Mouse (Mus musculus): ENCODE measurements around the gene Zfp454. TPM values are rescaled to one million over a fixed set of nuclear protein-coding genes. Genes with fewer than 3 reads are reported as not detected.

Gene Zfp454
- total RNA-seq, 1 experiment = 3.3 TPM

- in situ Hi-C loops (cut with MboI; ENCODE audit: low sequenced_read_pairs in 2 of 2, unreplicated experiment in 2 of 2) = no loop called here
- no peak for TF ChIP-seq ZC3H11A (IDR thresholded peaks at IDR 0.05; ENCODE audit: borderline replicate concordance, low read depth, low read length)
- no peak for TF ChIP-seq HCFC1 (IDR thresholded peaks at IDR 0.05; ENCODE audit: borderline replicate concordance, insufficient read depth, low read length)
- no peak for TF ChIP-seq MAFK (IDR thresholded peaks at IDR 0.05; ENCODE audit: insufficient read depth, low read depth, low read length)
- TF ChIP-seq ZNF384 (IDR thresholded peaks at IDR 0.05; ENCODE audit: low read depth, low read length) = no peak
- TF ChIP-seq CHD2 (IDR thresholded peaks at IDR 0.05; ENCODE audit: low read depth, low read length) = no peak
- H3K4me1 ChIP-seq (ENCODE audit: control insufficient read depth in 2 of 2, insufficient read depth in 2 of 2, low read length in 2 of 2, poor library complexity in 1 of 2) = no peaks in the 10 kb centered on the region
- no peak for DNase-seq (ENCODE audit: low read depth, low spot score)
- no peak overlapping the region for H3K4me3 ChIP-seq (ENCODE audit: insufficient read depth in 1 of 2, low read depth in 1 of 2, low read length in 2 of 2, poor library complexity in 1 of 2, severe bottlenecking in 1 of 2)
- no peaks in the 10 kb centered on the region for H3K9me3 ChIP-seq (ENCODE audit: control insufficient read depth, insufficient read depth, low read depth, low read length)
- H3K9ac ChIP-seq (ENCODE audit: insufficient read depth, low read depth, low read length, poor library complexity, severe bottlenecking) = no peak overlapping the region
- H3K27ac ChIP-seq (ENCODE audit: insufficient read depth, low read depth, low read length, poor library complexity, severe bottlenecking) = no peak overlapping the region
- peaks cover 5% of the 10 kb centered on the region for H3K36me3 ChIP-seq (ENCODE audit: control insufficient read depth, insufficient read depth, low read length, poor library complexity, severe bottlenecking)
Observed at GRCm38 (mm10) chr11:50908136-50908535, 20.7 kb upstream of the Zfp454 start.

GRCm38 (mm10) chr11:50897359-50897758 lies 9.9 kb upstream of the Zfp454 start:
- DNase-seq (ENCODE audit: low read depth, low spot score) = peak; percentile 34
- no peaks in the 10 kb centered on the region for H3K4me1 ChIP-seq (ENCODE audit: control insufficient read depth in 2 of 2, insufficient read depth in 2 of 2, low read length in 2 of 2, poor library complexity in 1 of 2)
- in situ Hi-C loops (cut with MboI; ENCODE audit: low sequenced_read_pairs in 2 of 2, unreplicated experiment in 2 of 2) = no loop called here
- peaks cover 4% of the 10 kb centered on the region for H3K36me3 ChIP-seq (ENCODE audit: control insufficient read depth, insufficient read depth, low read length, poor library complexity, severe bottlenecking)
- TF ChIP-seq CHD2 (IDR thresholded peaks at IDR 0.05; ENCODE audit: low read depth, low read length) = no peak
- peak; percentile 52 for TF ChIP-seq MAFK (IDR thresholded peaks at IDR 0.05; ENCODE audit: insufficient read depth, low read depth, low read length)
- peaks cover 16% of the 10 kb centered on the region for H3K9me3 ChIP-seq (ENCODE audit: control insufficient read depth, insufficient read depth, low read depth, low read length)
- H3K9ac ChIP-seq (ENCODE audit: insufficient read depth, low read depth, low read length, poor library complexity, severe bottlenecking) = no peak overlapping the region
- no peak overlapping the region for H3K4me3 ChIP-seq (ENCODE audit: insufficient read depth in 1 of 2, low read depth in 1 of 2, low read length in 2 of 2, poor library complexity in 1 of 2, severe bottlenecking in 1 of 2)
- peak overlapping the region; percentile 24; the same call in 1 of the 2 replicates for H3K27ac ChIP-seq (ENCODE audit: insufficient read depth, low read depth, low read length, poor library complexity, severe bottlenecking)

- Histone ChIP-seq H3K9me3 (ENCODE audit: control insufficient read depth, insufficient read depth, low read depth, low read length) (no peaks in the 10 kb centered on the region), H3K27ac (ENCODE audit: insufficient read depth, low read depth, low read length, poor library complexity, severe bottlenecking) (no peak overlapping the region), H3K36me3 (ENCODE audit: control insufficient read depth, insufficient read depth, low read length, poor library complexity, severe bottlenecking) (no peaks in the 10 kb centered on the region), H3K9ac (ENCODE audit: insufficient read depth, low read depth, low read length, poor library complexity, severe bottlenecking) (no peak overlapping the region), H3K4me3 (ENCODE audit: insufficient read depth in 1 of 2, low read depth in 1 of 2, low read length in 2 of 2, poor library complexity in 1 of 2, severe bottlenecking in 1 of 2) (no peak overlapping the region), H3K4me1 (ENCODE audit: control insufficient read depth in 2 of 2, insufficient read depth in 2 of 2, low read length in 2 of 2, poor library complexity in 1 of 2) (peaks cover 0 to 3% of the 10 kb centered on the region in 2 experiments; a peak in 2 of 4 replicates)
- in situ Hi-C loops (cut with MboI; ENCODE audit: low sequenced_read_pairs in 2 of 2, unreplicated experiment in 2 of 2) = no loop called here
- peak; percentile 82 for TF ChIP-seq MAFK (IDR thresholded peaks at IDR 0.05; ENCODE audit: insufficient read depth, low read depth, low read length)
- no peak for TF ChIP-seq ZC3H11A (IDR thresholded peaks at IDR 0.05; ENCODE audit: borderline replicate concordance, low read depth, low read length)
- no peak for TF ChIP-seq ZNF384 (IDR thresholded peaks at IDR 0.05; ENCODE audit: low read depth, low read length)
- DNase-seq (ENCODE audit: low read depth, low spot score) = peak; percentile 41
Observed at GRCm38 (mm10) chr11:50892441-50892840, 5.0 kb upstream of the Zfp454 start.

- in situ Hi-C loops (cut with MboI; ENCODE audit: low sequenced_read_pairs in 2 of 2, unreplicated experiment in 2 of 2) = no loop called here
Observed at GRCm38 (mm10) chr11:50886933-50887293, 538 bp downstream of the Zfp454 start.

More at GRCm38 (mm10) chr11:50886933-50887293, 538 bp downstream of the Zfp454 start:
- no peak overlapping the region for H3K27ac ChIP-seq (ENCODE audit: insufficient read depth, low read depth, low read length, poor library complexity, severe bottlenecking)
- no peak for TF ChIP-seq MAFK (IDR thresholded peaks at IDR 0.05; ENCODE audit: insufficient read depth, low read depth, low read length)
- no peak for TF ChIP-seq CHD2 (IDR thresholded peaks at IDR 0.05; ENCODE audit: low read depth, low read length)
- no peak for TF ChIP-seq ZC3H11A (IDR thresholded peaks at IDR 0.05; ENCODE audit: borderline replicate concordance, low read depth, low read length)
- no peak for TF ChIP-seq ZNF384 (IDR thresholded peaks at IDR 0.05; ENCODE audit: low read depth, low read length)
- TF ChIP-seq HCFC1 (IDR thresholded peaks at IDR 0.05; ENCODE audit: borderline replicate concordance, insufficient read depth, low read length) = no peak
- H3K9me3 ChIP-seq (ENCODE audit: control insufficient read depth, insufficient read depth, low read depth, low read length) = no peaks in the 10 kb centered on the region
- H3K36me3 ChIP-seq (ENCODE audit: control insufficient read depth, insufficient read depth, low read length, poor library complexity, severe bottlenecking) = no peaks in the 10 kb centered on the region; the same call in 1 of the 2 replicates
- DNase-seq (ENCODE audit: low read depth, low spot score) = no peak
- H3K4me3 ChIP-seq (ENCODE audit: insufficient read depth in 1 of 2, low read depth in 1 of 2, low read length in 2 of 2, poor library complexity in 1 of 2, severe bottlenecking in 1 of 2) = peak overlapping the region; percentile 50 to 71; a peak in 3 of 4 replicates
- H3K9ac ChIP-seq (ENCODE audit: insufficient read depth, low read depth, low read length, poor library complexity, severe bottlenecking) = peak overlapping the region; percentile 25; the same call in 1 of the 2 replicates
- H3K4me1 ChIP-seq (ENCODE audit: control insufficient read depth in 2 of 2, insufficient read depth in 2 of 2, low read length in 2 of 2, poor library complexity in 1 of 2) = peaks cover 2 to 3% of the 10 kb centered on the region in 2 experiments; a peak in 3 of 4 replicates

All from ES-E14 (cell line).